Mouse (Mus musculus): ENCODE data around the gene Gm9837. TPM values are rescaled to one million over a fixed set of nuclear protein-coding genes. Genes with fewer than 3 reads are reported as not detected.
A peak's percentile ranks its signal among the peaks of the same experiment; 100 is the strongest.

Gene Gm9837
- total RNA-seq (2014; rRNA removed): not detected in 2 replicates
- polyA plus RNA-seq (2015; fragmentation: Nextera tagmentation; extraction: Ambion mirVana): not detected in 2 replicates

DNA sequence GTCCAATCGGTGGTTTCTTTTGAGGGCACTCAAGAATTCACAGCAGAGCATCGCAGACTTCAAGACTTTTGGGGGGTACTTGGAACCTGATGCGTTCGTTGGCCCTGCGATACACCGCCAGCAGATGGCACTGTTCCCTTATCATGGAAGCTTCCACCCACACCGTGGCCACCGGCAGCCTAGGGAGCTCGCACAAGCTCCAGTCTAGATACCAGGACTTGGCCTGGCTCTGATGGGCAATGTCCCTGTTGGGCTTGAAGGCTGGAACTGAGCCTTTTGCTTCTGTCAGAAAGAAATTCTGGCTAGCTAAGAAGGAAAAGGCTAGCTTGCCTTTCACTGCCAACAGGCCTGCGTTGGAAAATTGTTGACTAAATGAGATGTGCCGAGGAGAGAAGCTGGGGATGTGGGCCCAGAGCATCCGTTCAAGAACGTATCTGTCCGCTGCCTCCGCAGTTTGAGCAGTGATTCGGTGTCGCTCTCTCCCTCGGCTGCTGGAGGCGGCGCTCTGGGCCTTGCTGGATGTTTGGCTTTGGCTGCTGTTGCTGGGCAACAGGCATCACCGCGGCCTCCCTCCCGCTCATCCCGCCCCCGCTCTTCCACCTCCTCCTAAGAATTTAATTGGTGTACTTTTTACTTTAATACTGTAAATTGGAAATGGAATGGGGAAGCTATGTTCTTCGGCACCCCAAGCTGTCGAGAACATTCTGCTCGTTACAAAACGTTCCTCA is at the start of gene Gm9837:
Gene Gm9837 (minus strand): TSS at position 512 of the 728 bp plus-strand sequence.
- ATAC-seq (ENCODE audit: low FRiP score) (peak; percentile 80), DNase-seq (ENCODE audit: low spot score) (peak; percentile 94)
- Histone ChIP-seq H3K27me3 (ENCODE audit: insufficient read depth, low read length) (peaks cover 15% of the 10 kb centered on the region), H3K36me3 (ENCODE audit: insufficient read depth, low read length) (no peaks in the 10 kb centered on the region), H3K9me3 (ENCODE audit: low read length) (no peaks in the 10 kb centered on the region), H3K4me3 (ENCODE audit: low read depth, low read length) (peak within 1 kb of the TSS; percentile 19; the same call in 1 of the 2 replicates), H3K4me2 (ENCODE audit: low read depth, low read length, poor library complexity, severe bottlenecking) (peak within 1 kb of the TSS; percentile 45), H3K9ac (replicated peaks; ENCODE audit: low read length, poor library complexity, severe bottlenecking) (0 out of 2 replicates have a peak within 1 kb of the TSS, but pooled peaks have one; percentile 36), H3K4me1 (ENCODE audit: insufficient read depth, low read length) (no peaks in the 10 kb centered on the region), H3K27ac (ENCODE audit: low read depth, low read length) (peak within 1 kb of the TSS; percentile 47)
- 2% methylated on average over 29 of the region's 29 CpGs for WGBS
- TF ChIP-seq CTCF (IDR thresholded peaks at IDR 0.05): peak; percentile 93

GRCm38 (mm10) chr11:53519207-53520121 is 49.2 kb upstream of the Gm9837 start, which contains the start of gene Sept8:
Gene Sept8 (plus strand): TSS chr11:53519257.
- peak within 1 kb of the TSS; percentile 91 for H3K9ac ChIP-seq (replicated peaks; ENCODE audit: low read length, poor library complexity, severe bottlenecking)
- no peaks in the 10 kb centered on the region for H3K27me3 ChIP-seq (ENCODE audit: insufficient read depth, low read length)
- H3K4me2 ChIP-seq (ENCODE audit: low read depth, low read length, poor library complexity, severe bottlenecking): peak within 1 kb of the TSS; percentile 86
- H3K36me3 ChIP-seq (ENCODE audit: insufficient read depth, low read length): no peaks in the 10 kb centered on the region
- H3K27ac ChIP-seq (ENCODE audit: low read depth, low read length): peak within 1 kb of the TSS; percentile 75
- H3K9me3 ChIP-seq (ENCODE audit: low read length): no peaks in the 10 kb centered on the region
- ATAC-seq (ENCODE audit: low FRiP score) (peak; percentile 84), DNase-seq (ENCODE audit: low spot score) (peak; percentile 61)
- WGBS: 6% methylated on average over 67 of the region's 79 CpGs
- 0 out of 2 replicates have a peak, but pooled peaks cover 2% of the 10 kb centered on the region for H3K4me1 ChIP-seq (ENCODE audit: insufficient read depth, low read length)
- H3K4me3 ChIP-seq (ENCODE audit: low read depth, low read length): peak within 1 kb of the TSS; percentile 83
- TF ChIP-seq CTCF (IDR thresholded peaks at IDR 0.05): no peak

DNA sequence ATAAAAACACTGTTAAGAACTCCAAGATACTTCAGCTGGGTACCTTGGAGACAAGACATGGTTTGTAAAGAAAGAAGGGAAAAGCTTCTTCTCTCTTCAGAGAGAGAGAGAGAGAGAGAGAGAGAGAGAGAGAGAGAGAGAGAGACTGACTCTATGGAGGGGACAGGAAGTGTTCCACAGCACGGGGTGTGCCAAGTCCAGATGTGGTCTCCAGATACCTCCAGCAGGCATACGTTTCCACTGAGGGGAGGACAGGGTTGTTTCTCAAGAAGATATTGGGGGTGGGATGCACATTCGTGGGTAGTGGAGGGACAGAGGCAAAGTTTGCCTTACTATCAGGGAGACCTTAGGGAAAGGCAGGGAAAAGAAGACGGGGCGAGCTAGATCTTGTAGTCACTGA is 48.5 kb upstream of the Gm9837 start:
- 53% methylated on average over 5 of the region's 5 CpGs for WGBS
- no peak for DNase-seq (ENCODE audit: low spot score)
- no peaks in the 10 kb centered on the region for H3K27me3 ChIP-seq (ENCODE audit: insufficient read depth, low read length)
- no peaks in the 10 kb centered on the region for H3K36me3 ChIP-seq (ENCODE audit: insufficient read depth, low read length)
- ATAC-seq (ENCODE audit: low FRiP score): no peak
- no peak overlapping the region for H3K9ac ChIP-seq (replicated peaks; ENCODE audit: low read length, poor library complexity, severe bottlenecking)
- no peak overlapping the region for H3K4me3 ChIP-seq (ENCODE audit: low read depth, low read length)
- 0 out of 2 replicates have a peak, but pooled peaks cover under 1% of the 10 kb centered on the region for H3K4me1 ChIP-seq (ENCODE audit: insufficient read depth, low read length)
- no peaks in the 10 kb centered on the region for H3K9me3 ChIP-seq (ENCODE audit: low read length)
- peak overlapping the region; percentile 86 for H3K4me2 ChIP-seq (ENCODE audit: low read depth, low read length, poor library complexity, severe bottlenecking)
- no peak overlapping the region for H3K27ac ChIP-seq (ENCODE audit: low read depth, low read length)
- TF ChIP-seq CTCF (IDR thresholded peaks at IDR 0.05): no peak

DNA sequence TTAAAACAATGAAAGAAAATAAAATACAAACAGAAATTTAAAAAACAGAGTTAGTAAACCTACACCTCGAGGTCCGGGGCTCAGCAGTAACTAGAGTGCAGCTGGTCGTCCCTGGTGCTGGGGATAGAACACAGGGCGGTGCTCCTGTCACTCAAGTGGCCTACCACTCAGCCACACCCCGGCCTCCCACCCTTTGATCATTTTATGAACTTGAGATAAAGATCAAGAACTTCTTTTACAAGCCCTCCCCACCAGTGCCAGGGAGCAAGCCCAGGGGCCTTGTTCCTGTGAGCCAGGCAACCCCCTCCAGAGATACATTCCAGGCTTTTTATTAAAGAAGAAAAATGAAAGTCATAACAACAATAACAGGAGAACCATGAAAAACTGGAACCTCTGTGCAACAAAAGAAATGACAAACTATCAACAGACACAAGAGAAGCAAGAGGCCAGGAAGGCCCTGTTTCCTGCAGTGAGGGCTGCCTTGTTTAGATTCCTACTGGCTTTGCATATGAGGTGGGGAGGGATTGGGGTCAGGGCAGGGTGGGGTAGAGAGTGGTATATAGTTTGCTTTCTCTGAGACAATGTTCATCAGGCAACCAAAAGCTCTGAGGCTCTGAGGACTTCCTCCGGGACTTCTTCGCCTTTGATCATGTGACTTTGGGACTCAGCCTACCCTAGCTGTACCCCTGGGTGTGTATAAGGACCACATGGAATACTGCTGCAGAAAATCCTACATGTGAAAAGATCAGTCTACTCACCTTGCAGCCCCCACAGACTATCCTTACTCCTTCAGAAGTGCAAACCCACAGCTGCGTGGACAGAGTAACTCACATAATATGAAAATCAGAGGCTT is 46.7 kb upstream of the Gm9837 start:
- Histone ChIP-seq H3K27ac (ENCODE audit: low read depth, low read length) (no peak overlapping the region), H3K9ac (replicated peaks; ENCODE audit: low read length, poor library complexity, severe bottlenecking) (no peak overlapping the region), H3K27me3 (ENCODE audit: insufficient read depth, low read length) (no peaks in the 10 kb centered on the region), H3K36me3 (ENCODE audit: insufficient read depth, low read length) (no peaks in the 10 kb centered on the region), H3K9me3 (ENCODE audit: low read length) (no peaks in the 10 kb centered on the region), H3K4me1 (ENCODE audit: insufficient read depth, low read length) (no peaks in the 10 kb centered on the region), H3K4me2 (ENCODE audit: low read depth, low read length, poor library complexity, severe bottlenecking) (no peak overlapping the region), H3K4me3 (ENCODE audit: low read depth, low read length) (no peak overlapping the region)
- ATAC-seq (ENCODE audit: low FRiP score) (no peak), DNase-seq (ENCODE audit: low spot score) (no peak)
- no peak for TF ChIP-seq CTCF (IDR thresholded peaks at IDR 0.05)
- 53% methylated on average over 8 of the region's 8 CpGs for WGBS

GRCm38 (mm10) chr11:53510351-53510750 is 40.1 kb upstream of the Gm9837 start:
- WGBS: 39% methylated on average over 5 of the region's 5 CpGs
- no peaks in the 10 kb centered on the region for H3K36me3 ChIP-seq (ENCODE audit: insufficient read depth, low read length)
- no peak overlapping the region for H3K27ac ChIP-seq (ENCODE audit: low read depth, low read length)
- H3K4me1 ChIP-seq (ENCODE audit: insufficient read depth, low read length): no peaks in the 10 kb centered on the region
- H3K27me3 ChIP-seq (ENCODE audit: insufficient read depth, low read length): no peaks in the 10 kb centered on the region
- H3K4me3 ChIP-seq (ENCODE audit: low read depth, low read length): no peak overlapping the region
- H3K9ac ChIP-seq (replicated peaks; ENCODE audit: low read length, poor library complexity, severe bottlenecking): no peak overlapping the region
- no peaks in the 10 kb centered on the region for H3K9me3 ChIP-seq (ENCODE audit: low read length)
- TF ChIP-seq CTCF (IDR thresholded peaks at IDR 0.05): no peak
- ATAC-seq (ENCODE audit: low FRiP score): no peak
- DNase-seq (ENCODE audit: low spot score): no peak
- H3K4me2 ChIP-seq (ENCODE audit: low read depth, low read length, poor library complexity, severe bottlenecking): no peak overlapping the region

All from midbrain, postnatal 0 days (tissue).